In the genomic region with DNA sequence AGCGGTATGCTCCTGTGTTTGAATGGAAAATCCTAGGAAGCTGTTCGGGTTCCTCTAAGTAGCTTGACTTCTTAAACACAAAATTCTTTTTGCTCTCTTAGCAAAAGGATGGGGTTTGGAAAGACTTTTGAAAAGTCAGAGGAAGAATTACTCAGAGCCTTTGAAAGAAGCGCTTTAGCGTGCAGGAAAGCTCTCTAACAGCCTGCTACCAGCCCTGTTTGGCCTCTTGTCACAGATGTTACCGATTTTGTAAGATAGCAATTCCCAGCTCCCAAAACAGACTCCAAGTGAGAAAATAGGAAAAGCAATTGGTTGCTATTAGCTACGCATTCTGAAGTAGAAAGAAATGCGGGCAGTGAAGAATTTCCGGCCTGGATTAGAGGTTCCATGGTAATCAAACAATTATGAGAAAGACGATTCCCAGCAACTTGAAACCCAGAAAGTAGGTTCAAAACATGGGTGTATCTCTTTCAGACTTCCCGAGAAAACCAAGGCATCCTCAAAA, we compare ENCODE assay signal across 20 mouse cellular contexts. TPM values are rescaled to one million over a fixed set of nuclear protein-coding genes. Genes with fewer than 3 reads are reported as not detected.
DNase-seq lines count a peak whose midpoint lies in the region; ATAC-seq lines count a peak whose summit lies in the region.
"Had no signal": no experiment of that assay in that cellular context is flagged by ENCODE, and none has a peak within 500 bp of the region (broad histone marks: within the 10 kb centered on the region; RNA-seq: fewer than 3 reads in every experiment).

No protein-coding gene starts in this region.

- WGBS in embryonic facial prominence, embryonic 11.5 days = 26% methylated on average over 10 of the region's 10 CpGs
- WGBS in hindbrain, embryonic 13.5 days = 44% methylated on average over 10 of the region's 10 CpGs

- H3K4me2 ChIP-seq in embryonic facial prominence, embryonic 11.5 days (ENCODE audit: low read depth, low read length) = no peak overlapping the region; the same call in 1 of the 2 replicates
- no peak overlapping the region for H3K4me2 ChIP-seq in hindbrain, embryonic 13.5 days
- H3K4me2 ChIP-seq: limb, embryonic 13.5 days; lung, embryonic 14.5 days had no signal

- no peaks in the 10 kb centered on the region for H3K36me3 ChIP-seq in embryonic facial prominence, embryonic 11.5 days (replicated peaks; ENCODE audit: control insufficient read depth, insufficient read depth, low read depth, low read length)
- H3K36me3 ChIP-seq in hindbrain, embryonic 13.5 days = no peaks in the 10 kb centered on the region
- H3K36me3 ChIP-seq: limb, embryonic 13.5 days had no signal

- no peaks in the 10 kb centered on the region for H3K4me1 ChIP-seq in embryonic facial prominence, embryonic 11.5 days (ENCODE audit: control insufficient read depth, insufficient read depth, low read length)
- H3K4me1 ChIP-seq in hindbrain, embryonic 13.5 days (replicated peaks) = peaks cover 18% of the 10 kb centered on the region
- H3K4me1 ChIP-seq: megakaryocyte, embryonic 14.5 days had no signal

- no peak overlapping the region for H3K4me3 ChIP-seq in embryonic facial prominence, embryonic 11.5 days (ENCODE audit: low read depth, low read length)
- no peak overlapping the region for H3K4me3 ChIP-seq in hindbrain, embryonic 13.5 days
- H3K4me3 ChIP-seq: erythroblast, embryonic 14.5 days; heart, adult 2 months; limb, embryonic 13.5 days; megakaryocyte, embryonic 14.5 days had no signal

- no peaks in the 10 kb centered on the region for H3K9me3 ChIP-seq in embryonic facial prominence, embryonic 11.5 days (replicated peaks; ENCODE audit: control insufficient read depth, low read length)
- 0 out of 2 replicates have a peak, but pooled peaks cover 2% of the 10 kb centered on the region for H3K9me3 ChIP-seq in hindbrain, embryonic 13.5 days
- H3K9me3 ChIP-seq: limb, embryonic 13.5 days had no signal

- no peaks in the 10 kb centered on the region for H3K27me3 ChIP-seq in embryonic facial prominence, embryonic 11.5 days (ENCODE audit: control insufficient read depth, insufficient read depth, low read length)
- no peaks in the 10 kb centered on the region for H3K27me3 ChIP-seq in hindbrain, embryonic 13.5 days
- H3K27me3 ChIP-seq: CH12.LX; limb, embryonic 13.5 days; megakaryocyte, embryonic 14.5 days had no signal

- peak; percentile 19 to 28 for DNase-seq in right cerebral cortex, postnatal 10 days (ENCODE audit: low spot score in 2 of 2)
- DNase-seq in right cerebral cortex, postnatal 25 days = no peak
- peak; percentile 72 for DNase-seq in embryonic facial prominence, embryonic 11.5 days (ENCODE audit: low spot score)
- DNase-seq in skeletal muscle tissue, adult 2 months (ENCODE audit: low read depth, low spot score) = peak; percentile 3
- no peak for DNase-seq in gastrocnemius, postnatal 4 days (ENCODE audit: low spot score in 2 of 2)
- DNase-seq in B cell, adult 2 months = no peak
- DNase-seq: cerebellum, adult 9-11 months; heart, adult 2 months; heart, postnatal 10 days; kidney, postnatal 14 days; lung, embryonic 14.5 days had no signal

- no peak overlapping the region for H3K27ac ChIP-seq in embryonic facial prominence, embryonic 11.5 days (replicated peaks; ENCODE audit: low read depth, low read length)
- H3K27ac ChIP-seq in hindbrain, embryonic 13.5 days = peak overlapping the region; percentile 37; the same call in 1 of the 2 replicates
- H3K27ac ChIP-seq: heart, adult 2 months; limb, embryonic 13.5 days had no signal

- ATAC-seq in embryonic facial prominence, embryonic 11.5 days (replicated peaks; ENCODE audit: insufficient number of reproducible peaks, low FRiP score, low TSS enrichment, low read depth) = no peak
- no peak for ATAC-seq in hindbrain, embryonic 13.5 days (ENCODE audit: low FRiP score)
- no peak for ATAC-seq in megakaryocyte, adult 5-6 weeks (ENCODE audit: poor library complexity, severe bottlenecking)
- ATAC-seq: intestine, postnatal 0 days had no signal

- no peak overlapping the region for H3K9ac ChIP-seq in embryonic facial prominence, embryonic 11.5 days (replicated peaks; ENCODE audit: low read length)
- H3K9ac ChIP-seq in hindbrain, embryonic 13.5 days = no peak overlapping the region
- H3K9ac ChIP-seq: limb, embryonic 13.5 days; lung, embryonic 14.5 days had no signal

RNA-seq across cellular contexts. Expression of gene Gm10192, which starts 26.1 kb away (rescaled TPM):
- not detected in 2 replicates for polyA plus RNA-seq in embryonic facial prominence, embryonic 11.5 days (2014; fragmentation: Nextera tagmentation; extraction: Ambion mirVana)
- not detected in 2 replicates for polyA plus RNA-seq in hindbrain, embryonic 13.5 days (2015; fragmentation: Nextera tagmentation; extraction: Ambion mirVana)
- total RNA-seq in megakaryocyte, adult 5-6 weeks (2015) = not detected in 2 replicates
- total RNA-seq in megakaryocyte, adult 5-6 weeks (2017) = not detected in 2 replicates
- not detected for total RNA-seq in gastrocnemius, postnatal 4 days (2021)
- total RNA-seq: CH12.LX; heart, adult 2 months; heart, postnatal 10 days; layer of hippocampus, postnatal 14 days had no signal
- polyA plus RNA-seq: erythroblast, embryonic 14.5 days; heart, adult 2 months; intestine, postnatal 0 days; limb, embryonic 13.5 days; lung, embryonic 14.5 days; stomach, embryonic 16.5 days had no signal

Comparison
In these comparisons a context has a peak if more than half of its experiments do, and no peak if none do; other contexts are left out.
1. DNase-seq: peak in right cerebral cortex, postnatal 10 days (2 of 2), embryonic facial prominence, embryonic 11.5 days (single experiment) and skeletal muscle tissue, adult 2 months (single experiment); none in right cerebral cortex, postnatal 25 days (single experiment), gastrocnemius, postnatal 4 days (0 of 2) and B cell, adult 2 months (0 of 2).